Mouse (Mus musculus) kidney, adult 8-10 months (tissue): ENCODE results near the gene Akap13.
"Not testable (repeated sequence)": the region's sequence is repeated elsewhere in the genome, so short reads cannot be mapped to it uniquely, and the experiment has no call there.

Experiments used
- DNase-seq, 2 experiments: peaks; one replicate each; pipeline ENCODE4 v3.0.0; 2022

Gene Akap13

DNA sequence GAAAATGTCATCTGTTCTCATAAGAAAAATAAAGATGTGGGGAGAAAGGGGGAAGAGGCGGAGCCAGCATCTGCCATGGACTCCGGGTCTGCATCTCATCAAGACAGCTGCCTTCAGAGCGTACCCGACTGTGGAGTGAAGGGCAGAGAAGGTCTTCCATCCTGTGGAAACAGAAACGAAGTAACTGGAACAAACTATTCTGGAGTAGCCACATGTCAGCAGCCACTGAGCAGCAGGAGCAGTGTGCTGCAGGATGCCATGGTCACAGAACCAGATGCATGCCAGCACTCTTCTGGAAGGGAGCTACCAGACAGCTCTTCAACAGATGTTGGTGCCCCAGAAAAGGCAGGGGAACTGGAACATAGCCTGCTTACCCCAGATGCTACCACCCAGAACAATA, 153.4 kb downstream of the Akap13 start:
- DNase-seq, result no peak

DNA sequence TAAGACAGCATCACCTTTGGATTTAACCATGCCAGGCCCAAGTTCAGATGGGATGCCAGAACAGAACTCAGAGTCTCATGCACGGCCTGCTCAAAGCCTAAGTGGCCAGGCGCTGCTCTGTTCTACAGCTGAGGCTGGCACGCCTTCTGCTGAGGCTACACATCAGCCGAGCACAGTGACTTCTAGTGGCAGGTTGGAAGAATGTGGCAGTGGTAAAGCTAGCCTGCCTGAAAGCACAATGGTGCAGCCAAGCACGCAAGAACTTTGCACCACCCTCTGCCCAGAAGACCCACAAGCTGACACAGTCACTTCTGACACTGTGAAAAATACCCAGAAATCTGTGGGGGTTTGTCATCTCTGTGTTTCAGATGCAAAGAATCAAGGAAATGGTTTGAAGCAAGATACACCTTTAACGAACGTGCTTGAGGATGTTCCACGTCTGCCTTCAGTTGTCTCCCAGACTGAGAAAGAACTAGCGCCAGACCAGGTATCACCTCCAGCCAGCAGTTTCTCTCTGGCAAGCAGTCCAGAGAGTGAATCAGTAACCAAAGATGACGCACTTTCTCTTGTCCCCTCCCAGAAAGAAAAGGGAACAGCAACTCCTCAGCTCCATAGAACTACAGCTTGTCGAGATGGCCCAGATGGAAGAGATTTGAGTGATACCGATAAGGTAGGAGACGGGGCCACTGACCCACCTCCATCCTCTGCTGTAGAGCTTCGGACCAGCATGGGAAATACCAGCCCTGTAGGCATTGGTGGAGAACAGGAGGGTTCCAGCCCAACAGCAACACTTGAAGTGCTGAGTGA, 154.3 kb downstream of the Akap13 start:
- DNase-seq, result peak; percentile 72 to 76

DNA sequence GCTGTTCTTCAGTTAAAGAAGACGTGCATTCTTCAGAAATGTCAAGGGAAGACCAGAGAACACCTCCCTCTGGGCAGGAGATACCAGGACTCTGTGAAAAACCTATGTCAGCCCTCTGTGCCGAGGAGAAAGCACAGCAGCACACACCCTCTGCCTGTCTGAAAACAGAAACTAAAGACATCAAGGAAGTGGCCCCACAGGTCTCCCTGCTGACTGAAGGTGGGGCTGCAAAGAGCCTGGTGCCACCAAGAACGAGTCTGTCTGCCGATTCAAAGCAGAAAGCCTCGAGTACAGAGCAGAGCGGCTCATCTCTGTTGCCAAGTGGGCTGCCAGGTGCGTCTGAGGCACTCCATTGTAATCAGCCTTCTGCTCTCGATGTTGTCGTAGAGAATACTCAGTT, 155.1 kb downstream of the Akap13 start:
- no peak for DNase-seq

DNA sequence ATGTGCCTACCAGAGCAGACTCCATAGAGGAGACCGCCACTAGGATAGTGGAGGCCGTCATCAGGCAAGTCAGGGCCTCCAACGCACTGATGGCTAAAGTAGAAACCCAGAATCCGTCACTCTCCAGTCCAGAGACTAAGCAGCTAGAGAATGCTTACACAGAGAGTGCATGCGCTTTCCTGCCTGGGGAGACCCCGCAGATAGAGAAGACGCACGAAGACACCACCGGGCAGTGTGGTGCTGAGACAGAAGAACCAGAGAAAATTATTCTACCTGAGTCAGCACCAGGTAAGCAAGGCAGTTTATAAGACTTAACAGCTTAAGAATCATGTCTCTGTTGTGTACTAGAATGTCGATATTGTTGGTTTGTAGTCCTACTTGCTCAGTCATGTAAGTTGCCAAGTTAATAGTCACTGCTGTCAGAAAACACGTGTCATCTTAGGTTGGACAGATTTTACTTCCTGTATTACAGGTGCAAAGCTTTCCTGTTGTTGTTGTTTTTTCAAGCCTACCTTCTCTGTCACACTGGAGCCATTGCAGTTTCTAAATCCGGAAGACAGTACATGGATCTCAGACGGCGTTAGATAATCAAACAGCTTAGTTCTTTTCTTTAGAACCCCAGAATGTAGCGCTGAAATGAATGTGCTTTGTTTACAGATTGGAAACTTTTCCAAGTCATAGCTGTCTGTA, 156.1 kb downstream of the Akap13 start:
- no peak for DNase-seq

DNA sequence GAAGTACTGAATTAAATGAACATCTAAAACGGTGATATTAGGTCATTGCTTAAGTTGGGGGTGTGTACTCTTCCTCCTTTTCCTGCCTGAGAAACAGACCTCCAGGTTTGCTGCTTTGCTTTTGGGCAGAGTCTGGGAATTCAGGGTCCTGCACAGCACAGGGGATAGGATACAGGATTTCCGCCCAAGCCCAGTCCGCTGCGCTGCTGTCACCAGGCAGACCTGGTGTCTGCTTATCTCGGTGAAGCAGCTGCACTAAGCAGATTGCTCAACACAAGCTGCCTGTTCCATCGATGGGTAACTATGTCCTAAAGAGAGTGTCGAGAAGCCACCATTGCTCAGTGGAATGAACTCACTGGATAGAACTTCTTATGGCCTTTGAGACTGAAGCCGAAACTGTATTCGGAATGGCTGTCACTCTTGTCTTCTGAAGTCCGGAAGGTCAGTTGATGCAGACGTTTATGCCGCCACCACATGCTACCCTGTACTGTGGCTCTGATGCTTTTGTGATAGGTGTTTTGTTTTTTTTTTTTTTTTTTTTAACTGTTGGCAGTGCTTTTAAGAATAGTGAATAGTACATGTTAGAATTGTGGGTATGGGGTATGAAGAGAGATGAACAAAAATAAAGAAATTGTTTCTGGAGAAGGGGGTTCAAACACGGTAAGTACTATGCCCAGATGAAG, 156.8 kb downstream of the Akap13 start:
- peak; percentile 40 to 43 for DNase-seq

DNA sequence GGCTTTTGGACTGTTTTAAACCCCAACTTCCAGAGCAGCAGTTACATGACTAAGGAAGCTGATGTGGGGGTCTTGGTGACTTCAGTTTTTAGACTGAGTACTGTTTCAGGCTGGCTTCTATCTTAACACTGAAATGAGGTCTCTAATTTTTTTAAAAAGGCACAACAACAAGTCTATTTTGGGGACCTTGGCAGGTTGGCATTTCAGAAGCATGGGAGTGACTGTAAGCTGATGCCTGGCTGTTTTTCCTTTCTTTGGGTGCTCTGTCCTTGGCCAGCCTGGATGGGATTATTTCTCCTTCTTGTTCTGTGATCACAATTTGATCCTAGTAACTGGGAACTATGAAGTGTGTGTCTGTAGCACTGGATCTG, 157.3 kb downstream of the Akap13 start:
- no peak for DNase-seq

DNA sequence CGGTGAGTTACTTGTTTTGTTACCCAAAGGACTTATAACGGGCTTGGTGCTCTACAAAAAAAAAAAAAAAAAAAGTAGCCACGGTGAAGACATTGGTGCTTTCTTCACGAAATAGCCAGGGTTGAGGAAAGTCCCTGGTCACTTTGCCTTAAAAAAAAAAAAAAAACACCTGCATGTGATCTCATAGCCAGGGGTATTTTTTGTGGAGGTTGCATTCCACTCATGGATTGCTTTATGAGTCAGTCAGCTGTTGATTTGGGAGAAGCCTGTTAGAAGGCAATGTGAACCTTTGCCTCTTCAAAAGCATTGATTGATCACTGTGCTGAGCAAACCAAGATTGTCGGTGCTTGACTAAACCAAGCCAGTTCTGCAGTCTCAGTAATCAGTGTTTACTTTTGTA, 157.9 kb downstream of the Akap13 start:
- no peak for DNase-seq

DNA sequence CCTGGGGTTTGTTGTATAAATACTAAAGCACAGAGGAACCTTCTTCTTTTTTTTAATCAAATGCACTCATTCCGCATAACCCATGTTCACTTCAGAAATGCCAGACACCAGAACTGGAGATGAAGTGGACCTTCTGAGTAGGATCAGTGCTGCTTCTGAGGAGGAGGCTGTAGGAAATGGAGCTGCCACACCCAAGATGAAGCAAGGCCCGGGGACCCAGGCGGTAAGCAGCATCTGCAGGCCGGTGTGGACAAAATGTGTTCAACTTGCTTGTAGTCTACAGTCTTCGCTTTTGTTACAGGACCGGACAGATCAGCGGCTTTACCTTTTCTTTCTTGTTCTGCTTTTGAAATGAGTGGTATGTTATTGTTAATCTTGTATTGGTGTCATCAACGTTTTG, 159.5 kb downstream of the Akap13 start:
- no peak for DNase-seq

DNA sequence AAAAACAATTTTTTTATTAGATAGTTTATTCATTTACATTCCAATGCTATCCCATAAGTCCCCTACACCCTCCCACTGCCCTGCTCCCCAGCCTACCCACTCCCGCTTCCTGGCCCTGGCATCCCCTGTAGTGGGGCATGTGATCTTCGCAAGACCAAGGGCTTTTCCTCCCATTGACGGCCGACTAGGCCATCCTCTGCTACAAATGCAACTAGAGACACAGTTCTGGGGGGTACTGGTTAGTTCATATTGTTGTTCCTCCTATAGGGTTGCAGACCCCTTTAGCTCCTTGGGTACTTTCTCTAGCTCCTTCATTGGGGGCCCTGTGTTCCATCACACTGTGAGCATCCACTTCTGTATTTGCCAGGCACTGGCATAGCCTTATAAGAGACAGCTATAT, 161.9 kb downstream of the Akap13 start:
- not testable (repeated sequence) for DNase-seq

DNA sequence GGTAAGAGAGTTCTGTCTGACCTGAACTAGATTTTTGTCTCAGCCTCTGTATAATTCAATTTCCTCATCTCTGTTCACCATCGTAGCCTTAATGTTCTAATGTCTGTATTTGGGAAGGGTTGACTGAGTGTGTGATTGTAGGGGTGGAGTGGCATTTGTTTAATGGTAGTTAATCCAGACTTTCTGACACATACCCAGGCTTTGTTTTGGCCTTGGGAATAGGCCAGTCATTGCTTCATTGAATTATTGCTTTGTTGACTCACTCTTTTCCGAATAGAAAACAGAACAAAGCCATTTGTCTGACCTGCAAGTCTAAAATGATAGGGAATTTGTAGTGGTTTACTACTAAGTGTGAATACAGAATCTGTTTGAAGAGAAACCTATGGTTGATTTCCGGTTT, 163.4 kb downstream of the Akap13 start:
- no peak for DNase-seq

DNA sequence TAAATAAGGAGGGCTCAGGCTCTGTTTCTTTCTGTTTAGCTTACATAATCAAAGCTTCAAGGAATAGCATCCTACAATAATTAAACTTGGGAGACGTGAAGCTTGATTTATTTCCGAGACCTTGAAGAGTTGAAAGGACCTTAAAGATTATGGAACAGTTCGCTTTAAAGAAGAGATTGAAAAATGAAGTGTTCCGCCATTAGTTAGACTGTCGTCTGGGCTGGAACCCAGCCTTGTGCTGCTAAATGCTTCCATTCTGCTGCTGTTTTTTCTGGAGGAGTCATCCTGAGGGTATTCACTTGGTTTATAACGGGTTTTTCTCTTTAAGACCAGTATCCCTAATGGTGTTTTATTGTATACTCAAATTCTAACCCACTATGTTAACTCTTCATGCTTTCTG, 164.5 kb downstream of the Akap13 start:
- DNase-seq, result no peak

DNA sequence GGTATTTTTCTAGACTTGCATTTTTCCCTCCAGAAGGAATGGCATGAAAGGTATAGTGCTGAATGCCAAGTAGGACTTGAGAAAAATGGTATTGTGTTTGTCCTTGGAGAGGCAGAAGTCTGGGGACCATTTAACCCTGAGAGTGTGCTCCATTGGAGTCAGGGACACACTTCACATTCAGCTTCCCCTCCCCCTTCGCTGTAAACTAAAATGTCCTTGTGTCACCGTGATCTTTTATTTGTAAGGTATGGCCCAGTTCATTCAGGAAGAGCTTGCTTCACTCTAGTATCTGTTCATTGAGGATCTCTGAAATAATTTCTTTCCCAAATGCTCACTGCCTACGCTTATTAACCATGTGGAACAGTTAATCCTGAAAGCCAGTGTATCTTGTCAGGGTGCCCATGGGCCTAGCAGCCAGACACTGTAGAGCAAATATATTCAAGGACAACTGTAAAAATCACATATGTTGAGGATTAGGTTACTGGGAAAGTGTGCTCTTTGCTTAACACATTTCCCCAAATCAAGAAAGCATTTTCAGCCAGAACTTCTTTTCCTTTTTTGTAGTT, 165.1 kb downstream of the Akap13 start:
- no peak for DNase-seq

DNA sequence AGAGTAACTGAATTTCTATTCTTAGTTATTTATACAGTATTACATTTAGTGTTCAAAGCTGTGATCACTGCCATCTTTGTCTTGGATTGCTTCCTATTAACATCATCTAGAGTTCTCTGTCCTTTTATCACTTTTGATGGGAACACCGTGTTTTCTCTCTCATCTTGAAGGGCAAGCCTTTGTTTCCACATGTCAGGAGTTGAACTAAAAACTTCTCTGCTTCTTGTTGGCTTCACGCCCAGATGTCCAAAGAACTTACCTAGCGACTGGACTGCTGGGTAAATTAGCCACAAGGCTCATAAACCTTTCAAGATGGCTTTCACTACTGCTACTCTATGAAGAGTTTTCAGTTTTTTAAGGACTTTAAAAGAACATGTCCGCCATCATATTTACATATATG, 165.6 kb downstream of the Akap13 start:
- no peak for DNase-seq

DNA sequence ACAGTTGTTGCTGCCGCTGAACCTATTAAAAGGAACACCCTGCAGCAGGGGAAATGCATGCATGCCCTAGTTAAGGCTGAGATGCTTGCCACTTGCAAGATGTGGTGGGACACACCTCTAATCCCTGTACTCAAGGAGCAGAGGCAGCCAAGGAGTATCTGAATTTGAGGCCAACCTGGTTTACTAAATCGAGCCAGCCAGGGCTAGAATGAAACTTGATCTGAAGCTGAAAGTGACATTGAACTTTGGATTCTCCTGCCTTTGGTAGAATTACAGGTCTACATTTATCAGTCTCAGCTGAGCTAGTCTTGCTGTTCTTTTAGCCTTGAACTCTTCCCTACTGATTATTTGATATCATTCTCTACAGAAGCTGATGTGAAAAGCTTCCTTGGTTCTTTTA, 172.5 kb downstream of the Akap13 start:
- DNase-seq, result no peak

DNA sequence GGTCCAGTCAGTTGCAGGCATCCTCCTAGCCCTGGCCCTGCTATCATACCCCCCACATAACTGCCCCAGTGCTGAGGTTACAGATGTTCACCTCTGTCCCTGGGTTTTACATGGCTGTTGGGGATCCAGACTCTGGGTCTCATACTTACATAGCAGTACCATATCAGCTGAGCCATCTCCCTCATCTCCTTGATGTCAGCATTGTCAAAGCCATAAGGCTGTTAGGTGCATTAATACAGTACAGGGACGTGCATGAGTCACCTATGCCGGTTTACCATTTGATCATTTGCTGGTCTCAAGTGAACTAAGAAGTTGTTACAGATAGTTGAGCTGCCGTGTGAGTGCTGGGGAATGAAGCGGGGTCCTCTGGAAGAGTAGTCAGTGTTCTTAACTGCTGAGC, 174.3 kb downstream of the Akap13 start:
- no peak for DNase-seq

DNA sequence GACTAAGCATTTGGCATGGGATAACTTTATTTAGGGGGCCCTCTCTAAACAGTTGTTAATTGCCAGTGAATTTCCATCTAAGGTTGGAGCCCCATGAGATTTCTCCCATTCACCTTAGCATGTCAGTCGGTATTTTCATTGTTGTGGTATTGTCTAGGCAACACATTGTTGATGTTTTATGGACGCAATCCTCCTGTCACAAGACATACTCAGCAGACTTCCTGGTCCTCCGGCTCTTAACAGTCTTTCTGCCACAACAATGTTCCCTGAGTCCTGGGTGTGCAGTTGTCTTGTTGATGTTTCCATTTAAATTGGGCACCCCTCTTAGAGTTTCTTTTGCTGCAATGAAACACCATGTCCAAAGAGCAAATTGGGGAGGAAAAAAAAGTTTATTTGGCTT, 177.6 kb downstream of the Akap13 start:
- no peak for DNase-seq

DNA sequence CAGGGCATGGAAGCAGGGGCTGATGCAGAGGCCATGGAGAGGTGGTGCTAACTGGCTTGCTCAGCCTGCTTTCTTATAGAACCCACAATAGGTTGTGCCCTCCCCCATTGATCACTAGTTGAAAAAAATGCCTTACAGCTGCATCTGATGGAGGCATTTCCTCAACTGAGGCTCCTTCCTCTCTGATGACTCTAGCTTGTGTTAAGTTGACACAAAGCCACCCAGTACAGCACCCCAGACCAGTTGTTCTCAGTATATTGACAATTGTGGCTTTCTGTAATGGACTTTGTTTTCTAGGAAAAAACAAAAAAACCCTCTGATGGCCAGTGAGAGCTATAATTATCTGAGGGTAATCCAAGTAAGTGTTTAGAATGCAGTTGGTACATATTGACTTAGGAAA, 178.1 kb downstream of the Akap13 start:
- DNase-seq, result no peak

DNA sequence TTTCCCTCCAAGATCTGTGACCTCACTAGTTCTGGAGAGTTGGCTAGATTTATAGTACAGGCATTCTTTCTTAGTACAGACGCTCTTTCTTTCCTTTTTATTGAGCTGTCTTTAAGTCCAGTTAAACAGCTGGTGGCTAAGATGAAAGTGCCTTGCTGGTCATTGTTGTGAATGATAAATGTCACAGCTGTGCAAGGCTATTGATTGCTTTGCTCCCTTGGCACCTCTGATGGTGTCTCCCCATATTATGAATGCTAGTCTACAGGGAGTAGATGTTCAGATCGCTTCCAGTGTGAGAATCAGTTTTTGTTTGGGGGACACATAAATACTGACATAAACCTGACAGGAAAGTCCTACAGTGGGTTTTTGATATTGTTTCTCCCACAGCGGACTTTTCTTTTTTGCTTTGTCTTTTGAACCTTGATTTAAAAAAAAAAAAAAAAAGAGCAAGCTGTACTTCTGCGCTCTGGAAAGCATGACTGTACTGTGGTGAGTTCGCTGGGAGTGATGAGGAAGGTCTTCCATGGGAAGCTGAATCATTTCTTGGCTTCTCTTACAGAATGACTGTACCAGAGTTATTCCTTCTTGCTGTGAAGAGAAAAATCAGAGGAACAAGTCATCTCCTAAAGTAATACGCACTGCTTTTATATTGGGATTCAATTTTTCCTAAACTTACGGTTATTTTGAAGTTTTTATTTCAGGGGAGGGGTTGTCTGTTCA, 178.6 kb downstream of the Akap13 start:
- DNase-seq, result no peak

DNA sequence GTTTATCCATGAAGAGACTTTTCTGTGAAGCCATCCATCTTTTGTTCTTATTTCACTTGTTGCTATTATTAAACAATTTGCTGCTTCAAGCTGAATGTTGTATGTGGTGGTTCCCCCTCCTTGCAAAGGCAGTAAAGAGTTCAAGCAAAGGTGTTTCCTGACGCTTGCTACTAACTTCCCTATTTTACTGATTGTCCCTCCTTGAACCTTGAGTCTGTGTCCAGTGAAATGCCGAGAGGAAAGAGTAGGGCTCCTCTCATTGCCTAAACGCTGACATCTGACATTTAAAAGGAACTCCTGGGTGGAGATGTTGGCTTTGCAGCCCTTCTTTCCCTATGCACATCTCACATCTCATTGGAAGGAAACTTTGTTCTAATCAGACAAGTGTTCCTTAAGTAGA, 183.4 kb downstream of the Akap13 start:
- no peak for DNase-seq

DNA sequence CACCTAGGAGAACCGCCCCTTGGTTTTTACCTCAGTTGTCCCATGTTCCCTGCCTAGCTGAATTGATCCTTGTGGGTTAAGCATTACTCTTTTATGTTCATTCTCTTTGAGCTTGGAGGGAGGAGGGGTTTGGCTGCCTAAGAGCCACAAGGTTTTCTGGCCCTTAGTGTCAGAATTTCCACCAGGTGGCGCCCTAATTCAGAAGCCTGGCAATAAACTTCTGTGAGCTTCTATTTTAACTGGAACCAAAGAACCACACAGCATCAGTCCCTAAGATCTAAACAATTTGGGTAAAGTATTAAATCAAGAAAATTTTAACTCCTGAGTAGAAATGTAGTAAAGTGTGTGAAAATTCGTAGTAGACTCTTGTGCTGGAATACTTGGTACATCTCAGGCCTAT, 184.2 kb downstream of the Akap13 start:
- DNase-seq, result peak; percentile 58 to 81

DNA sequence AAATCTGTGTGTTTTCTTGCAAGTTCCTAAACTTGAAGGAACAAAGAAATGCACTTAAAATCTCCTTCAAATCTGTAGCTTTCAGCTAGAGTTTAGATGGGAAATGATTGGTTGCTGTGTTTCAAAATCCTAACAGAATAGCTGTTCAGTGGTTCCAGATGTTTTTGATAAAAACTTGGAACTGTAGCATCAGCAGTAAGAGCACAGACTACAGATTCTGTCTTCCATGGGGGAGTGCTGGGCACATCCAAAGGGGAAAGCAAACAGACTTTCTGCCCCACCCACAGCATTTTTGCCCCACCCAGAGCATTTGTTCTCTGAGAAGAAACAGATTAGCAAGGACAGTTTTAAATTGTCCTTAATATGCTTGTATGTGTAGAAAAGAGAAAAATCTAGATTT, 184.7 kb downstream of the Akap13 start:
- no peak for DNase-seq

DNA sequence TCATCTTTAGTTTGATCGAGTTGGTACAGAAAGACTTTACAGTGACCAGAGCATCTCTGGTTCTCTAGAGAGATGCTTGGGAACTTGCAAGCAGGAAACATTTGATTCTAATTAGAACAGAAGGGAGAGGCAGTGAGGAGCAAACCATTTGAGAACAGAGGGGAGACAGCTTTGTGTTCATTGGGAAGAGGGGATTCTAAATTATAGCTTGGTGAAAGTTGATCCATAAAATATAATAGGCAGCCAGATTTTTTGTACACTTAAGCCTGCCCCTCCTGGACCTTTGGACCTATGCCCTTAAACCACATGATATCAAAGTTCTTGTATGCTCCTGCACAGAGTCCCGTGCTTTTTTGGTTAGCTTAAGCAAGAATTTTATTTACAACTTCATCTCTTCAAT, 185.3 kb downstream of the Akap13 start:
- DNase-seq, result peak; percentile 57 to 59
